Mouse (Mus musculus) thymus, adult 2 months (tissue): Measurements from ENCODE around the gene Frmd8. TPM values are rescaled to one million over a fixed set of nuclear protein-coding genes. Genes with fewer than 3 reads are reported as not detected.

Experiments used
- DNase-seq: peaks from one replicate; pipeline ENCODE4 v3.0.0; 2021
- H3K27ac ChIP-seq: fragments of 200-500 bp; 2 replicates; pipeline ENCODE4 v1.5.1; 2012; ENCODE audit warnings: low read length, control low read depth; ENCODE audit not compliant: control insufficient read depth, insufficient read depth
- H3K27me3 ChIP-seq: fragments of 200-500 bp; 2 replicates; pipeline ENCODE4 v1.6.1; 2012; ENCODE audit warnings: mild to moderate bottlenecking, low read length, moderate library complexity, mixed read lengths; ENCODE audit not compliant: control insufficient read depth, insufficient read depth
- H3K36me3 ChIP-seq: fragments of 200-500 bp; 2 replicates; pipeline ENCODE4 v1.6.1; 2012; ENCODE audit warnings: mild to moderate bottlenecking, low read length, moderate library complexity; ENCODE audit not compliant: control insufficient read depth, insufficient read depth
- H3K4me1 ChIP-seq: fragments of 200-500 bp; replicated peaks from 2 replicates; pipeline ENCODE4 v1.6.1; 2012; ENCODE audit warnings: low read length; ENCODE audit not compliant: control insufficient read depth, insufficient read depth
- H3K4me3 ChIP-seq: fragments of 200-500 bp; 2 replicates; pipeline ENCODE4 v1.5.1; 2012; ENCODE audit warnings: mild to moderate bottlenecking, low read length, control low read depth, moderate library complexity; ENCODE audit not compliant: control insufficient read depth, insufficient read depth
- CTCF ChIP-seq: fragments of 200-500 bp; IDR thresholded peaks from 2 replicates; pipeline ENCODE4 v1.5.1; 2012; ENCODE audit warnings: mild to moderate bottlenecking, control low read depth, low read length, moderate library complexity, borderline replicate concordance; ENCODE audit not compliant: control insufficient read depth, poor library complexity, insufficient read depth; ENCODE audit errors: extremely low read depth
- POLR2A ChIP-seq: fragments of 200-500 bp; IDR thresholded peaks from 2 replicates; pipeline ENCODE4 v1.6.1; 2012; ENCODE audit warnings: mild to moderate bottlenecking, low read length, control low read depth, moderate library complexity; ENCODE audit not compliant: control insufficient read depth, poor library complexity, insufficient read depth; ENCODE audit errors: extremely low read depth
- WGBS: fragments of 180-500 bp; shearing (Covaris S2); methylation state at CpG from one replicate; pipeline ENCODE4 v1.1.7; 2018; 5-methylcytosine and 5-hydroxymethylcytosine counted together
- polyA plus RNA-seq: library from polyadenylated mRNA; depleted of rRNA; stranded (reverse); fragments of >200 nt; gene quantifications from 2 replicates; pipeline ENCODE4 v1.2.3, GENCODE M21; 2012

The Frmd8 gene
- polyA plus RNA-seq, 1 experiment = 121 TPM

DNA sequence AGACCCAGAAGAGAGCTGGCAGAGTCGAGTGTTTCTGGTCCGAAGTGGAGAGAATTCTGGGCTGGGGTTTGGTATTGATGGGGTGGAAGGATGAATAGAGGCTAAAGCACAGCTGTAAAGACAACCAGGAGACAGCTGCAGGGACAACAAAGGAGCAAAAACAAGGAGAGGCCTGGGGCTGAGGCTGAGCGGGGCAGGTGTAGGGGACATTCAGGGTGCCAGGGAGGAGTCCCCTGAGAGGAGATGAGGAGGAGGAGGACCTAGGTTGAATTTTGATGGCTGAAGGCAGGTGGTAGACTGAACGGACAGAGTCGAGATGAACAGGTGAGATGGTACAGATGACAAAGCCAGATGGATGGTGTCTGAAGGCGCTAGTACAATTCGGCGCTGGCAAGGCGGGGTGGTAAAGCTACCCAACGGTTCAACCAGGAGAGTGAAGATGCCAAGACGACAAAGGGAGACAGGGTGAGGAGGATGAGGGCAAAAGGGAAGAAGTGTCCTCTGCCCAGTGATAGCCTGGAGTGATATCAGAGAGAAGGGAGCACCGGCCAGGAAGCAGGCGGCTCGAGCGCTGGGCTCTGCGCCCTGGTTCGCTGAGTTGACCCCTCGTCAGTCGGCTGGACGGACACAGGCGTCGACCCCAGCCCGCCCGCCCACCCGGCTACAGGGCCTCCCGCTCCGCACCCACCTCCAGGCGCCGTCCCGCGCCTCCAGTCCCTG lies 18.4 kb upstream of the Frmd8 start:
- DNase-seq = no peak
- H3K36me3 ChIP-seq = peaks cover 10% of the 10 kb centered on the region
- H3K27ac ChIP-seq = no peak overlapping the region
- H3K4me3 ChIP-seq = peak overlapping the region; percentile 44
- 7% methylated on average over 31 of the region's 31 CpGs for WGBS
- TF ChIP-seq CTCF (no peak), POLR2A (no peak)
- H3K27me3 ChIP-seq = no peaks in the 10 kb centered on the region
- H3K4me1 ChIP-seq = peaks cover 12% of the 10 kb centered on the region

DNA sequence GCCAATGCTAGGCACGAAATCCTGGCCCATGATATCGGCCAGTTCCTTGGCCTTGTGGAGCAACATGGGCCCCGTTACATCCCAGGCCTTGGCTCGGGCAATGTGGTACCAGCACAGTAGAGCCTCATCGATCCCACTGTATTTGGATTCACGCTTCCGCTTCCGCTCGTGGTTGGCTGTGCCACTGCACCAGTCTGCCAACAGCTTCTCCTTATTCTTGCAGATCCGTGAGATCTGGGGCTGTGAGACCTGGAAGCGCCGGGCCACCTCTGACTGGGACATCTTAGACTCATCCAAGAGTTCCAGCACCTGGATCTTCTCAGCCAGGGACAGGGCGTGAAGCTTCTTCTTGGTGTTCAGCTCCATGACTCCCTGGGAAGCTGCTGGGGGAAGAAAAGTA lies 17.7 kb upstream of the Frmd8 start:
- Histone ChIP-seq H3K27ac (no peak overlapping the region), H3K4me3 (no peak overlapping the region), H3K36me3 (peaks cover 7% of the 10 kb centered on the region), H3K27me3 (no peaks in the 10 kb centered on the region), H3K4me1 (peaks cover 12% of the 10 kb centered on the region)
- no peak for DNase-seq
- TF ChIP-seq POLR2A = no peak
- TF ChIP-seq CTCF = no peak
- WGBS = 97% methylated on average over 13 of the region's 13 CpGs

DNA sequence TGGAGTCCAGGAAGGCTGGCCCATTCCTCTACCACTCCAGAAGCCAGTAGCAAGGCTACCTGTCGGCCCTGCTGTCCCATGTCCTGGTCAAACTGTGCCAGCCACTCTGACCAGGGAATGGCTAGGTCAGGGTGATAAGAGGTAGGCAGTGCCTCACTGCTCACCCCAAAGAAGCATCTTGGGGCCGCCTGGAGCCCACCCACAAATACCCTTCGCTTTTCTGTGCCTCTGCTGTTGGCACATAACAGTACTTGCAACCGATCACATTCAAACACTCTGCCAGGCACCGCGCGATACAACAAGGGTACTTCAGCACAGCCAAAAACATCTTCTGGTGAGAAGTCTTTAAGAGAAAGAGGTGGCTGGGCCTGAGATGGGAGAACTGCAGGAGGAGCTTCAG lies 17.2 kb upstream of the Frmd8 start:
- Histone ChIP-seq H3K36me3 (peaks cover 7% of the 10 kb centered on the region), H3K4me3 (no peak overlapping the region), H3K4me1 (peaks cover 12% of the 10 kb centered on the region), H3K27me3 (no peaks in the 10 kb centered on the region), H3K27ac (no peak overlapping the region)
- DNase-seq = no peak
- TF ChIP-seq CTCF (no peak), POLR2A (no peak)
- 96% methylated on average over 7 of the region's 7 CpGs for WGBS

DNA sequence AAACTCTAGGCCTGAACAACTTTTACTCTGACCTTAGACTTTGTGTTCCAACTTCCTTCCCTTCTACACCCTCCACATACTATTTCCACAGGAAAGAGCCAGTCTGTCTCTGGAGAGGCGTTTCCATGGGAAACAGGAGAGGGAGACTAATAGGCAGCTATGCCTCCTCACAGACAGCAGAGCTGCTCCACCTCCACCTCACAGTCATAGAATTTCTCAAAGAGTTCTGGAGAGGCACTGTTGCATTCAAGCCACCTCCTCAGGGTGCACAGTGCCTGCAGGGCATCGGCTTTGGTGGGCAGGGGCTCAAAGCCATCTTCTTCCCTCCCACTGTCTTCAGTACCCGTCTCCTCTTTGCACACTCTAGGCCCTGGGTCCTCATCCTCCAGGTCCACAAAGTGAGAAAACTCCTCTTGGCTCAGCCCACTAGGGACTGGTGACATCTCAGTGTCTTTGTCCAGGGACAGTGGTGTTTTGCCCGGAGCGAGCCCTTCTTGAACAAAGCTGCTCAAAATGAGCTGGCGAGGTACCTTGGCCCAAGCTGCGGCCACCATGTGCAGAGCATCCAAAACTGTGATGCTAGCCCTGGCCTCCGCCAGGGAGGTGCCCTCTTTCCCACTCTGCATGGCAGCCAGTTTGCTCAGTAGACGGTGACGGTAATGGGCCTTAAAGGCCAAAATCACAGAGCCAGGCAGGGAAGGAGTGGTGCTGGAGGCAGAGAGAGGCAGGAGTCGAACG lies 16.6 kb upstream of the Frmd8 start:
- H3K27ac ChIP-seq = no peak overlapping the region
- no peak for DNase-seq
- H3K36me3 ChIP-seq = peaks cover 5% of the 10 kb centered on the region
- H3K4me1 ChIP-seq = peaks cover 14% of the 10 kb centered on the region
- TF ChIP-seq POLR2A (no peak), CTCF (no peak)
- no peak overlapping the region for H3K4me3 ChIP-seq
- 98% methylated on average over 12 of the region's 12 CpGs for WGBS
- no peaks in the 10 kb centered on the region for H3K27me3 ChIP-seq

DNA sequence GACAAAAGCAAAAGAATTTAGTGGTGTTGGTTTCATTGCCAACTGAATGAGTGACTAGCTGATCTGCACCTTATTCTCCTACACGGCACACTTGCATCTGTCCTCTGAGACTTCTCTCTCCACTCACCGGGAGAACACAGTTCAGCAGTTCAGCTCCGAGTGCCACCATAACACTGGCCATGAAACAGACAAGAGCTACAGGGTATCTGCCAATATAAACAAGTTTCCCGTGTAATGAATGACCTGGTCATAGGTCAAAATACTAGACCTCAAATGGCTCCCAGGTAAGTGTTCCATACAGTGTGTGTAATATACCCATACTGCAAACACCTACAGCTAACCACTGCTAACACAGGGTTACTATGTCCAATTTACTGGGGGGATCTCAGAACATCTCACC lies 14.1 kb upstream of the Frmd8 start:
- H3K27ac ChIP-seq = no peak overlapping the region
- H3K27me3 ChIP-seq = no peaks in the 10 kb centered on the region
- DNase-seq = no peak
- no peaks in the 10 kb centered on the region for H3K36me3 ChIP-seq
- peaks cover 13% of the 10 kb centered on the region for H3K4me1 ChIP-seq
- WGBS = 94% methylated on average over 4 of the region's 4 CpGs
- no peak overlapping the region for H3K4me3 ChIP-seq
- TF ChIP-seq POLR2A (no peak), CTCF (no peak)

DNA sequence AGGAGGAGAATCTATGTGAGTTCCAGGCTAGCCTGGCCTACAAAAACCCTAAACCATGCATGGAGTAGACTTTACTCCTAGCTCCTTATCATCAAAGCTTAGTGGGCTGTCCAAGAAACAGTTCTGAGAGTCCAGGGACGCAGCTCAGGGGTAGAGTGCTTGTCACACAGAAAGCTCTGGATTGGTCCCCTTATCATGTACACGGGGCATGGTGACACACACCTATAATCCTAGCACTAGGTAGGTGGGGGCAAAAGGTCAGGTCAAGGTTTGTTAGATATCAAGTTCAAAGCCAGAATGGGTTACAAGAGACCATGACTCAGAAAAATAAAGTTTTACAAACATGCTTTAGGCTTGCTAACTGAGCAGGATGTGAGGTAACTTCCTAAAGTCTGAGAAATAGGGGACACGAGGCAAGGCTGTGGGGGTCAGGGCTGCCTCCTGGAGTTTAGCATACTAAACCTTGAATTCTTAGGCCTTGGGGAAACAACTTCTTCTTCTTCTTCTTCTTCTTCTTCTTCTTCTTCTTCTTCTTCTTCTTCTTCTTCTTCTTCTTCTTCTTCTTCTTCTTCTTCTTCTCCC lies 12.3 kb upstream of the Frmd8 start:
- WGBS = 55% methylated on average over 3 of the region's 3 CpGs
- Histone ChIP-seq H3K4me3 (no peak overlapping the region), H3K4me1 (peaks cover 2% of the 10 kb centered on the region; the same call in 1 of the 2 replicates), H3K27me3 (no peaks in the 10 kb centered on the region), H3K27ac (no peak overlapping the region), H3K36me3 (no peaks in the 10 kb centered on the region)
- no peak for DNase-seq
- TF ChIP-seq CTCF (no peak), POLR2A (no peak)

DNA sequence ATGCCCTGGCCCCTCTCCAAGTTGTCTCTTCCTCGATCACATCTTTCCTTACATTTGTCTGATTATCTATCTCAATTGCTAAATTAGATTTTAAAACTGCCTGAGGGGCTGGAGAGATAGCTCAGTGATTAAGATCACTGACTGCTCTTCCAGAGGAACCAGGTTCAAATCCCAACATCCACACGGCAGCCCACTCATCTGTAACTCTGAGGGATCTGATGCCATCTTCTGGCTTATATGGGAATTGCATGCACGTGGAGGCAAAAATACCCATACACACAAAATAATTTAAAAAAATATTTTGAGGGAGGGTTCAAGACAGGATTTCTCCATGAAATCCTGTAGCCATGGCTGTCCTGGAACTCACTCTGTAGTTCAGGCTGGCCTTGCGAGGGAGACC lies 10.8 kb upstream of the Frmd8 start:
- H3K4me3 ChIP-seq = no peak overlapping the region
- 81% methylated on average over 4 of the region's 4 CpGs for WGBS
- H3K27me3 ChIP-seq = no peaks in the 10 kb centered on the region
- TF ChIP-seq POLR2A (no peak), CTCF (no peak)
- peaks cover 2% of the 10 kb centered on the region; the same call in 1 of the 2 replicates for H3K4me1 ChIP-seq
- H3K36me3 ChIP-seq = no peaks in the 10 kb centered on the region
- no peak overlapping the region for H3K27ac ChIP-seq
- DNase-seq = no peak
